Mouse (Mus musculus) E14TG2a.4 (cell line): ENCODE data around the gene Pax6.

Source experiments
- CTCF ChIP-seq: conservative IDR thresholded peaks from 2 replicates; pipeline ENCODE4 v1.5.1; 2014; ENCODE audit warnings: low read length
- POU5F1 ChIP-seq: IDR thresholded peaks from 2 replicates; pipeline ENCODE4 v1.6.1; 2014; ENCODE audit warnings: low read length, borderline replicate concordance

GRCm38 (mm10) chr2:105664996-105665395, 3.7 kb upstream of the Pax6 start:
- no peak for TF ChIP-seq CTCF
- TF ChIP-seq POU5F1: no peak
